Mouse (Mus musculus) forebrain, embryonic 13.5 days (tissue): ENCODE data around the gene Top1. TPM values are rescaled to one million over a fixed set of nuclear protein-coding genes. Genes with fewer than 3 reads are reported as not detected.

ENCODE experiments used
- ATAC-seq: fragments of 200-750 bp; cut with Nextera tagmentation; 2 replicates; pipeline ENCODE4 v1.8.0; 2017
- H3K27ac ChIP-seq: fragments of 300-500 bp; sonication (generic); 2 replicates; pipeline ENCODE4 v1.5.1; 2015; ENCODE audit warnings: inconsistent platforms, mild to moderate bottlenecking, moderate library complexity
- H3K27me3 ChIP-seq: fragments of 300-500 bp; sonication (generic); 2 replicates; pipeline ENCODE4 v1.6.1; 2015; ENCODE audit warnings: mild to moderate bottlenecking, inconsistent platforms
- H3K36me3 ChIP-seq: fragments of 300-500 bp; sonication (generic); 2 replicates; pipeline ENCODE4 v1.6.1; 2015; ENCODE audit warnings: mild to moderate bottlenecking, inconsistent platforms; ENCODE audit not compliant: poor library complexity, severe bottlenecking
- H3K4me1 ChIP-seq: fragments of 300-500 bp; sonication (generic); 2 replicates; pipeline ENCODE4 v1.6.1; 2015; ENCODE audit warnings: inconsistent platforms
- H3K4me2 ChIP-seq: fragments of 300-500 bp; sonication (generic); 2 replicates; pipeline ENCODE4 v1.6.1; 2015; ENCODE audit warnings: inconsistent platforms, mild to moderate bottlenecking, moderate library complexity
- H3K4me3 ChIP-seq: fragments of 300-500 bp; sonication (generic); 2 replicates; pipeline ENCODE4 v1.5.1; 2015; ENCODE audit warnings: mild to moderate bottlenecking, inconsistent platforms
- H3K9ac ChIP-seq: fragments of 300-500 bp; sonication (generic); 2 replicates; pipeline ENCODE4 v1.6.1; 2015; ENCODE audit warnings: mild to moderate bottlenecking, inconsistent platforms
- H3K9me3 ChIP-seq: fragments of 300-500 bp; sonication (generic); replicated peaks from 2 replicates; pipeline ENCODE4 v1.6.1; 2016; ENCODE audit warnings: inconsistent platforms
- WGBS: fragments of 180-500 bp; shearing (Covaris S2); methylation state at CpG from one replicate; pipeline ENCODE4 v1.1.7; 2015; 5-methylcytosine and 5-hydroxymethylcytosine counted together
- polyA plus RNA-seq: library from polyadenylated mRNA; unstranded; fragments of >200 nt; fragmentation: Nextera tagmentation; extraction: Ambion mirVana; gene quantifications from 2 replicates; pipeline ENCODE4 v1.2.1, GENCODE M21; 2015

Gene Top1
- polyA plus RNA-seq, 1 experiment from 2014 or later, result 149 TPM

DNA sequence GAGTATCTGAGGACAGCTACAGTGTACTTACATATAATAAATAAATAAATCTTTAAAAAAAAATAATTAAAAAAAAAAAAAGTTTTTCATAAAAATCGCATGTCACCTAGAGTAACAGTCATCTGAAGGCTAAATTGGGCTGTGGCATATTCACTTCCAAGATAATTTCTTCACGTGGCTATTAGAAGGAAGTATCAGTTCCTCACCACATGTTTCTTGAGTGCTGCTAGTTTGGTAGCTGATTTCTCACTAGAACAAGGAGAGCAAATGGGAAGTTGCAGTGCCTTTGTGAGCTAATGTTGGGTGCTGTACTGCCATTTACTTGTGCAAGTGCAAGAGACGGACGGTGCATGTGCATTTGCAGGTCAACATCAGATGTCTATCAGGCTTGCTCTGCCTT, 21.6 kb downstream of the Top1 start:
- no peak overlapping the region for H3K4me3 ChIP-seq
- H3K27me3 ChIP-seq, result no peaks in the 10 kb centered on the region
- H3K9me3 ChIP-seq, result no peaks in the 10 kb centered on the region
- no peak overlapping the region for H3K27ac ChIP-seq
- no peak overlapping the region for H3K9ac ChIP-seq
- H3K4me1 ChIP-seq, result no peaks in the 10 kb centered on the region
- H3K36me3 ChIP-seq, result peaks cover 18% of the 10 kb centered on the region
- ATAC-seq, result no peak
- WGBS, result 94% methylated on average over 4 of the region's 4 CpGs
- no peak overlapping the region for H3K4me2 ChIP-seq

GRCm38 (mm10) chr2:160700271-160700670, 54.6 kb downstream of the Top1 start:
- WGBS, result 79% methylated on average over 5 of the region's 5 CpGs
- Histone ChIP-seq H3K4me2 (no peak overlapping the region), H3K9me3 (no peaks in the 10 kb centered on the region), H3K36me3 (peaks cover 72% of the 10 kb centered on the region), H3K4me1 (no peaks in the 10 kb centered on the region), H3K4me3 (no peak overlapping the region), H3K27me3 (no peaks in the 10 kb centered on the region), H3K27ac (no peak overlapping the region), H3K9ac (no peak overlapping the region)
- no peak for ATAC-seq

- Histone ChIP-seq H3K36me3 (peaks cover 75% of the 10 kb centered on the region), H3K9ac (no peak overlapping the region), H3K4me1 (no peaks in the 10 kb centered on the region), H3K4me2 (no peak overlapping the region), H3K27ac (no peak overlapping the region), H3K27me3 (no peaks in the 10 kb centered on the region), H3K4me3 (no peak overlapping the region), H3K9me3 (no peaks in the 10 kb centered on the region)
- 92% methylated on average over 3 of the region's 3 CpGs for WGBS
- no peak for ATAC-seq
Observed at GRCm38 (mm10) chr2:160701603-160702002, 55.9 kb downstream of the Top1 start.

DNA sequence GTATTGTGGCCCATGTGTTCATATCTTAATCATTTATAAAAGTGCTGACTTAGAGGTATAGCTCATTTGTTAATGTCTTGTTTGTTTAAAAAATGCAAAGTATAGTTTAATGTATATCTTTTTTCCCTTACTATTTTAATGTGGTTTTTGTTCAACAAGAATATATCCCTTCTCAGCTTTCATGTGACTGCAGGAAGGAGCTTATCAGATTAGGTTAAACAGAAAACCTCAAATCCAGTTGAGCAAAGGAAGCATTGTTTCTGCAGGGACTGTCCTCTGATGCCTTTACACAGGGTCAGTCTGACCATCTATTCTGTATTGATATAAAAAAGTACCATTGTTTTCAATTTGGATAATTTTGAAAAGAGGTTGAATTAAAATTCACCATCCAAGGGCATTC, 57.1 kb downstream of the Top1 start:
- Histone ChIP-seq H3K4me1 (0 out of 2 replicates have a peak, but pooled peaks cover 4% of the 10 kb centered on the region), H3K27ac (no peak overlapping the region), H3K4me3 (no peak overlapping the region), H3K9me3 (no peaks in the 10 kb centered on the region), H3K36me3 (peaks cover 80% of the 10 kb centered on the region), H3K9ac (no peak overlapping the region), H3K4me2 (no peak overlapping the region), H3K27me3 (no peaks in the 10 kb centered on the region)
- no peak for ATAC-seq

GRCm38 (mm10) chr2:160707673-160708072, 62.0 kb downstream of the Top1 start:
- H3K27me3 ChIP-seq, result no peaks in the 10 kb centered on the region
- ATAC-seq, result no peak
- H3K27ac ChIP-seq, result no peak overlapping the region
- H3K9ac ChIP-seq, result no peak overlapping the region
- H3K9me3 ChIP-seq, result no peaks in the 10 kb centered on the region
- peaks cover 79% of the 10 kb centered on the region for H3K36me3 ChIP-seq
- 0 out of 2 replicates have a peak, but pooled peaks cover 4% of the 10 kb centered on the region for H3K4me1 ChIP-seq
- no peak overlapping the region for H3K4me3 ChIP-seq
- WGBS, result 72% methylated on average over 3 of the region's 3 CpGs
- no peak overlapping the region for H3K4me2 ChIP-seq

DNA sequence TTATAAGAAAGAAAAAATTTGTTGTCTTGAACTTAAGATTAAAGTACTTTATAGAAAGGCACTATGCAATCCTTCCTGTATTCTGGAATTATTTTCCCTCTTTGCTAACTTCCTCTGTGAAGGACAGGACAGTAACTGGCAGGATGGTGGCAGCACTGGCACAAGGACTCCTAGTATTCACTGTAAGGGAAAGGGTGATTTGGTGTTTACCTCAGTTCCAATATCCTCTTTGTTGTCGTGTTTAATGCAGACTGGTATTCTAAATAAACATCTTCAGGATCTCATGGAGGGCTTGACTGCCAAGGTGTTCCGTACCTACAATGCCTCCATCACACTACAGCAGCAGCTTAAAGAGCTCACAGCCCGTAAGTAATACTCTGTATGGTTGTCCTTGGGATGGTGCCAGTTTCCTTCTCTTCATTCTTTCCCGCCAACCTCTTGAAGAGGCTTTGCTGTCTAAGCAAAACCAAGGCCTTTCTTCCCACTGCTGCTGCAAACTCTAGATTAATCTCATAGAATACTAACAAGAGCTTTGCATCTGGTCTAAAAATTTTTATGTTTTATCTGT, 69.9 kb downstream of the Top1 start:
- Histone ChIP-seq H3K4me3 (no peak overlapping the region), H3K27ac (peak overlapping the region; percentile 59), H3K36me3 (peaks cover 94% of the 10 kb centered on the region), H3K4me1 (peaks cover 13% of the 10 kb centered on the region), H3K9me3 (no peaks in the 10 kb centered on the region), H3K27me3 (no peaks in the 10 kb centered on the region), H3K9ac (no peak overlapping the region), H3K4me2 (no peak overlapping the region)
- peak; percentile 71; the same call in 1 of the 2 replicates for ATAC-seq
- 41% methylated on average over 4 of the region's 4 CpGs for WGBS

GRCm38 (mm10) chr2:160717269-160717668, 71.6 kb downstream of the Top1 start:
- Histone ChIP-seq H3K4me1 (peaks cover 13% of the 10 kb centered on the region), H3K36me3 (peaks cover 94% of the 10 kb centered on the region), H3K27ac (no peak overlapping the region), H3K9ac (no peak overlapping the region), H3K9me3 (no peaks in the 10 kb centered on the region), H3K4me2 (no peak overlapping the region), H3K4me3 (no peak overlapping the region), H3K27me3 (no peaks in the 10 kb centered on the region)
- WGBS, result 80% methylated on average over 5 of the region's 5 CpGs
- ATAC-seq, result no peak

- 83% methylated on average over 3 of the region's 3 CpGs for WGBS
- H3K27ac ChIP-seq, result no peak overlapping the region
- H3K4me1 ChIP-seq, result peaks cover 13% of the 10 kb centered on the region
- H3K4me2 ChIP-seq, result no peak overlapping the region
- H3K9ac ChIP-seq, result no peak overlapping the region
- H3K27me3 ChIP-seq, result no peaks in the 10 kb centered on the region
- H3K4me3 ChIP-seq, result no peak overlapping the region
- no peaks in the 10 kb centered on the region for H3K9me3 ChIP-seq
- ATAC-seq, result no peak
- H3K36me3 ChIP-seq, result peaks cover 94% of the 10 kb centered on the region
Observed at GRCm38 (mm10) chr2:160718811-160719210, 73.1 kb downstream of the Top1 start.

GRCm38 (mm10) chr2:160722714-160723113, 77.0 kb downstream of the Top1 start:
- Histone ChIP-seq H3K27me3 (no peaks in the 10 kb centered on the region), H3K4me3 (no peak overlapping the region), H3K36me3 (peaks cover 80% of the 10 kb centered on the region), H3K4me1 (peaks cover 7% of the 10 kb centered on the region), H3K4me2 (no peak overlapping the region), H3K9me3 (no peaks in the 10 kb centered on the region), H3K9ac (no peak overlapping the region), H3K27ac (no peak overlapping the region)
- no peak for ATAC-seq
- WGBS, result 74% methylated on average over 4 of the region's 4 CpGs

DNA sequence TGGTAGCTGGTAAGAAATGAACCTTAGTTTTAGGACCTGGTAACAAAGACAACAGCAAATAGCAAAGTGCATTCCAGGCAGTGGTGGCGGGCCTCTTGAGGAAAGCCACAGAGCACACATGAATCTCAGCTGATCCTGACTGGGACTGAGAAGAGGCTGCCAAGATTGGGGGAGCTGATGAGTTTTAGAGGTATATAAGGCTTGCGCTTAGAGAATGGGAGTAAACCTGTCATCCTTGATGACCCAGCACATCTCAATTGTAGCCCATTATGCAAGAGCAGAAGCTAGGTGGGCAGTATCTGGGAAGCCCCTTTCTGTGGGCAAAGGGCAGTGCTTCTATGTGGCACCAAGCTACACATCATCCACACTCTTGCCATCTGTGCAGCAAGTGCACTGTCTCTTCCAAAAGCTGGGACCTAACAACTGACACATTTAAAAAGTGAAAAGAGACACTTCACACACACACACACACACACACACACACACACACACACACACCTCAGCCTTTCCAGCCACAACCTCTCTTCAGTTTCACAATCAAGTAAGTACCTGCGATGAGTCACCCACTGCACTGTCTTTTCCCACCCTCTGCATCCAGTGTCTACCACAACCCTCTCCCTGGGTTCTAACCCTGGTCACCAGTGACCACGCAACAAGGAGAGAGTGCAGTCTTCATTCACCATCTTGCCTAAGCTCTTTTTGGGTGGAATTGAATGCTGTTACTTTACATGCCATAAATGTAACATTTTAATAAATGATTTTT, 78.1 kb downstream of the Top1 start:
- no peak overlapping the region for H3K4me3 ChIP-seq
- ATAC-seq, result no peak
- H3K4me1 ChIP-seq, result peaks cover 8% of the 10 kb centered on the region
- no peak overlapping the region for H3K9ac ChIP-seq
- no peak overlapping the region for H3K27ac ChIP-seq
- H3K36me3 ChIP-seq, result peaks cover 70% of the 10 kb centered on the region
- H3K9me3 ChIP-seq, result no peaks in the 10 kb centered on the region
- 97% methylated on average over 4 of the region's 4 CpGs for WGBS
- H3K27me3 ChIP-seq, result no peaks in the 10 kb centered on the region
- no peak overlapping the region for H3K4me2 ChIP-seq

DNA sequence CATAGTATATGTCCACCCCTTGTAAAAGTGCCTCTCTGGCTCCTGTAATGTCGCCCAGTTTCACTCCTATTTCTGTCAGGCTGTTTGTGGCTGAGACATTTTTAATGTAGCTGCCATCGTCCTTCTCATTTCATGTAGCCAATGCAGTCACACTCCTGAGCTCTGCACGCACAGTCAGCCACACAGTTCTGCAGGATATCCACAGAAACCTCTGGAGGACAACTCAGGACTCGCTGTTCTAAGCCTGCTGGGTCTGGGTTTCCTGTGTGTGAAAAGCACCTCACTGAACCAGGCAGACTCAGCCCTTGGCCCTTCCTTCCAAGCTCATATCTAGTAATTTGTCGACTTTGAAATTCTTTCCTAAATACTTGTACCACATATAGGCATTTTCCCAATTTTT, 78.8 kb downstream of the Top1 start:
- Histone ChIP-seq H3K9me3 (no peaks in the 10 kb centered on the region), H3K4me2 (no peak overlapping the region), H3K27ac (no peak overlapping the region), H3K4me1 (peaks cover 8% of the 10 kb centered on the region), H3K4me3 (no peak overlapping the region), H3K36me3 (peaks cover 63% of the 10 kb centered on the region), H3K9ac (no peak overlapping the region), H3K27me3 (no peaks in the 10 kb centered on the region)
- no peak for ATAC-seq
- WGBS, result 94% methylated on average over 5 of the region's 5 CpGs

DNA sequence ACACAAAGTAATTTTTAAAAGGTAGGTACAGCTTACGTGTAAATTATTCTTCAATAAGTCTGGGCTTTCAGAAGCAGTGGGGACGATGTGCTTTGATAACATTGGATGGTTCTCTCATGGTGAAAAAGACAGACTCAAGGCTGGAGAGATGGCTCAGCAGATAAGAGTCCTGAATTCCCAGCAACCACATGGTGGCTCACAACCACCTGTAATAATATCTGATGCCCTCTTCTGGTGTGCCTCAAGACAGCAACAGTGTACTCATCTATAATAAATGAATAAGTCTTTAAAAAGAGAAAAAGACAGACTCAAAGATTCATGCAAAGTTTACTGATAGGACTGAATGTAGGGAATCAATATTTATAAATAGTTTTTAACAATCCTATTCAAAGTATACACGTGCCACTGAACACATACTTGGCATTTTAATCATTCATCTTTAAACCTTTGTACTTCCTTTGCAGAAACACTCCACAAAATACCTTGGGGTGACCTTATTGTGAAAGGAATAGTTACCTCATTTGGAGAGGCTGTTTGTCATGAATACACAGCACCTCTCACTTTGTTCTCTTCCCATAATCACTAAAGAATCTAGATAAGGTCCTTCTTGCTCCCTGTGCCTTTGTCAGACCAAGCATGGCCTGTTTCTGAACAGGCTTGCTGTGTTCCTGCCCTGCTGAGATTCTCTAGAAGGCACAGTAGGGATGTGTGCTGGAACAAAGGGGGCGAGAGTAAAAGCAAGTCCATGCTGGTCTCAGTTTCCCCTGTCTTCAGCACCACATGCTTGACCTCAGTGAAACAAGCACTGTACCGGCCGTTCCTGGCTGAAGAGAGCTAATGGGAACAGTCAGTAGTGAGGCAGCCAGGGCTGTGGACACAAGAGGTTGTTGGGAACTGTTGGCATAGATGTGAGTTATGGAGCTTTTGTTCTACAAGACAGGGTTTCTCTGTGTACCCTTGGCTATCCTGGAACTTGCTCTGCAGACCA, 80.5 kb downstream of the Top1 start:
- Histone ChIP-seq H3K36me3 (peaks cover 47% of the 10 kb centered on the region), H3K4me1 (peaks cover 17% of the 10 kb centered on the region), H3K27me3 (no peaks in the 10 kb centered on the region), H3K27ac (0 out of 2 replicates have a peak overlapping the region, but pooled peaks have one; percentile 69), H3K4me3 (no peak overlapping the region), H3K4me2 (no peak overlapping the region), H3K9me3 (no peaks in the 10 kb centered on the region), H3K9ac (no peak overlapping the region)
- ATAC-seq, result no peak
- 79% methylated on average over 6 of the region's 6 CpGs for WGBS
